Mouse (Mus musculus) liver, embryonic 14.5 days (tissue): ENCODE data around the gene Olfr169. TPM values are rescaled to one million over a fixed set of nuclear protein-coding genes. Genes with fewer than 3 reads are reported as not detected.
"Not testable (repeated sequence)": the region's sequence is repeated elsewhere in the genome, so short reads cannot be mapped to it uniquely, and the experiment has no call there.

Experiments used
- ATAC-seq: fragments of 200-750 bp; cut with Nextera tagmentation; 2 replicates; pipeline ENCODE4 v1.8.0; 2017; ENCODE audit warnings: moderate number of reproducible peaks, mild to moderate bottlenecking, moderate library complexity; ENCODE audit not compliant: insufficient read depth
- DNase-seq, 3 experiments: peaks; one replicate each; pipeline ENCODE4 v3.0.0-alpha.2; 2012 to 2013; ENCODE audit warnings: low read depth in 3 of 3, low spot score in 3 of 3
- H3K27ac ChIP-seq: fragments of 300-500 bp; sonication (generic); 2 replicates; pipeline ENCODE4 v1.5.1; 2014; ENCODE audit warnings: moderate library complexity, mild to moderate bottlenecking, control low read depth, inconsistent platforms
- H3K27me3 ChIP-seq: fragments of 300-500 bp; sonication (generic); 2 replicates; pipeline ENCODE4 v1.6.1; 2014; ENCODE audit warnings: mild to moderate bottlenecking, low read length, moderate library complexity; ENCODE audit not compliant: control insufficient read depth, insufficient read depth
- H3K36me3 ChIP-seq: fragments of 300-500 bp; sonication (generic); replicated peaks from 2 replicates; pipeline ENCODE4 v1.6.1; 2014; ENCODE audit warnings: low read depth; ENCODE audit not compliant: control insufficient read depth, insufficient read depth
- H3K4me1 ChIP-seq, 2 experiments: fragments of 200-500 bp in 1 of 2; fragments of 300-500 bp in 1 of 2; sonication (generic) in 1 of 2; replicated peaks; 2 replicates each; pipeline ENCODE4 v1.6.1; 2012 to 2014; ENCODE audit warnings: antibody characterized with exemption in 1 of 2, inconsistent platforms in 1 of 2, low read length in 1 of 2; ENCODE audit not compliant: control insufficient read depth in 2 of 2, insufficient read depth in 2 of 2
- H3K4me2 ChIP-seq: fragments of 300-500 bp; sonication (generic); 2 replicates; pipeline ENCODE4 v1.6.1; 2014; ENCODE audit warnings: low read depth, mild to moderate bottlenecking, control low read depth, moderate library complexity
- H3K4me3 ChIP-seq, 2 experiments: fragments of 200-500 bp in 1 of 2; fragments of 300-500 bp in 1 of 2; sonication (generic) in 1 of 2; 2 replicates each; pipeline ENCODE4 v1.5.1; 2012 to 2014; ENCODE audit warnings: low read depth in 2 of 2, low read length in 2 of 2, mild to moderate bottlenecking in 2 of 2, control low read depth in 1 of 2, inconsistent platforms in 1 of 2, moderate library complexity in 1 of 2; ENCODE audit not compliant: insufficient read depth in 1 of 2
- H3K9ac ChIP-seq: fragments of 300-500 bp; sonication (generic); replicated peaks from 2 replicates; pipeline ENCODE4 v1.6.1; 2014; ENCODE audit warnings: mild to moderate bottlenecking, control low read depth, moderate library complexity
- H3K9me3 ChIP-seq: fragments of 300-500 bp; sonication (generic); 2 replicates; pipeline ENCODE4 v1.6.1; 2016; ENCODE audit warnings: low read length, mixed read lengths; ENCODE audit not compliant: control insufficient read depth
- CTCF ChIP-seq: IDR thresholded peaks from 2 replicates; pipeline ENCODE4 v1.5.1; 2016; ENCODE audit warnings: antibody characterized with exemption, low read depth, control low read depth
- EP300 ChIP-seq: IDR thresholded peaks from 2 replicates; pipeline ENCODE4 v1.6.1; 2016; ENCODE audit warnings: antibody characterized with exemption, low read depth
- WGBS: fragments of 180-500 bp; shearing (Covaris S2); extraction: QIAGEN DNeasy Blood & Tissue Kit; methylation state at CpG from one replicate; pipeline ENCODE4 v1.1.7; 2014; ENCODE audit not compliant: insufficient replicate concordance; 5-methylcytosine and 5-hydroxymethylcytosine counted together
- polyA plus RNA-seq, 2 experiments: library from polyadenylated mRNA; depleted of rRNA in 1 of 2; stranded (reverse) in 1 of 2; unstranded in 1 of 2; fragments of >200 nt; fragmentation: Nextera tagmentation in 1 of 2; extraction: Ambion mirVana in 1 of 2; gene quantifications; 2 replicates each; pipeline versions ENCODE4 v1.2.1 to v1.2.3; 2012 to 2014

The Olfr169 gene
- polyA plus RNA-seq (2012; rRNA removed), result not detected in 2 replicates
- polyA plus RNA-seq (2014; fragmentation: Nextera tagmentation; extraction: Ambion mirVana), result not detected in 2 replicates

GRCm38 (mm10) chr16:19571709-19572108 is at the start of gene Olfr169:
Gene Olfr169, minus strand, starts transcription at chr16:19571809.
- H3K4me1 ChIP-seq, H3K27me3 ChIP-seq, ATAC-seq, DNase-seq, H3K4me3 ChIP-seq, H3K36me3 ChIP-seq, H3K27ac ChIP-seq, H3K9me3 ChIP-seq, H3K4me2 ChIP-seq, H3K9ac ChIP-seq: not testable (repeated sequence)
- WGBS, result 77% methylated on average over 2 of the region's 2 CpGs

DNA sequence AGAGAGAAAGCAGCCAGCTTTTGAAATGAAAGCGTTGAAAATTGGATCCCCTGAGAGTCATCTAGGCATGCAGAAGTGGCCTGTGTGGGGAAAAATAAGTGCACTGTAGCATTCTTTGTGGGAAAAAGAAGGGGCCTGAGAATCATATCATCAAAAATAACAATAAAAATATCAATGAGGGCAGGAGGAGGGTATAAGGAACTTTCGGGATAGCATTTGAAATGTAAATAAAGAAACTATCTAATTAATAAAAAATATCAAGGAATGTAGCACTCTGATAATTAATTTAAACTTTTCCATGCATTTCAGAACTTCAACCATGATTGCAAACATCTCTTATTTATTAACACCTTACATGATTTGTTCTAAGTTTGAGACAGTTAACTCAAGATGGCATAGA is 40.2 kb upstream of the Olfr169 start, which contains the start of gene Olfr170:
TSS of gene Olfr170 (minus strand) at position 101 of the 400 bp plus-strand sequence.
- H3K4me3 ChIP-seq, H3K27ac ChIP-seq, H3K27me3 ChIP-seq, H3K4me1 ChIP-seq, DNase-seq, H3K9me3 ChIP-seq, H3K4me2 ChIP-seq, ATAC-seq, H3K9ac ChIP-seq, H3K36me3 ChIP-seq: not testable (repeated sequence)
- WGBS, result 68% methylated on average over 2 of the region's 2 CpGs

DNA sequence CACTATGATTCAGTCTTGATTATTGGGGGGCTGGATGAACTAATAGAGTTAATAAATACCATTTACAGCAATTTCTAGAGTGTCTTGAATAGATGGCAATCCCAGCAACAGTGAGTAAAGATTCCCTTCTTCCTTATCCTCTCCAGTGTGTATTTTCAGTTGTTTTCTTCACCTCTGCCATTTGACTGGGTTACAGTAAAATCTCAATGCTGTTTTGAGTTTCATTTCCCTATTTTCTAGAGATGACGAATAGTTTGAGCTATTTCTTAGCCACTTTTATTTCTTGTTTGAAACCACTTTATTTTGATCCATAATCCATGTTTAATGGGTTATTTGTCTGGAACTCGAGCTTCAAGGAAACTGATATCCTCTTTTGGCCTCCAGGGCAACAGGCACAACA is 31.6 kb upstream of the Olfr169 start:
- Histone ChIP-seq H3K9ac (no peak overlapping the region), H3K4me3 (no peak overlapping the region), H3K4me2 (no peak overlapping the region), H3K27me3 (no peaks in the 10 kb centered on the region), H3K9me3 (no peaks in the 10 kb centered on the region), H3K36me3 (no peaks in the 10 kb centered on the region), H3K27ac (no peak overlapping the region), H3K4me1 (no peaks in the 10 kb centered on the region)
- TF ChIP-seq EP300, result no peak
- TF ChIP-seq CTCF, result no peak
- WGBS, result 30% methylated on average over 2 of the region's 2 CpGs
- DNase-seq, result no peak
- no peak for ATAC-seq

GRCm38 (mm10) chr16:19553429-19553828 is 18.2 kb downstream of the Olfr169 start:
- not testable (repeated sequence) for H3K27me3 ChIP-seq, H3K9ac ChIP-seq, H3K9me3 ChIP-seq, ATAC-seq, DNase-seq, H3K4me1 ChIP-seq, H3K4me2 ChIP-seq, H3K36me3 ChIP-seq, H3K4me3 ChIP-seq, H3K27ac ChIP-seq
- 62% methylated on average over 7 of the region's 7 CpGs for WGBS

DNA sequence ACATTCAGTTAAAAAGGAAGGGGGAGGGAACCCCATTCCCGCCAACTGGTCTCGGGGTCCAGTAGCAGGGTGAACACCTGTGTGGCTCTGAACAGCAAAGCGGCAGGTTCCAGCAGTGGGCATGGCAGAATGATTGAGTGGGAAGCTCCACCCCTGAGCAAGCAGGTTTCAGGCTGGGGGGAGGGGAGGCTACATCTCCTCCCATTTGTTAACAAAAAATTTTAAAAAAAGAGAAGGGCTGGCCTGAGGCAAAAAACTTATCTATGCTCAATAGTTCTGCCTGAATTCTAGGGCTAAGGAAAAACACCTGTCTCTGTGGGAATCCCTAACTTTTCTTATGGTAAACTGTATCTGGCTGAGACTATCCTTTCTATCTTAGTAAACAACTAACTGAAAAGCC is 19.4 kb downstream of the Olfr169 start:
- not testable (repeated sequence) for ATAC-seq, H3K36me3 ChIP-seq, DNase-seq, H3K9me3 ChIP-seq, H3K4me1 ChIP-seq, H3K9ac ChIP-seq, H3K27me3 ChIP-seq, H3K4me3 ChIP-seq, H3K27ac ChIP-seq, H3K4me2 ChIP-seq
- 76% methylated on average over 3 of the region's 3 CpGs for WGBS

DNA sequence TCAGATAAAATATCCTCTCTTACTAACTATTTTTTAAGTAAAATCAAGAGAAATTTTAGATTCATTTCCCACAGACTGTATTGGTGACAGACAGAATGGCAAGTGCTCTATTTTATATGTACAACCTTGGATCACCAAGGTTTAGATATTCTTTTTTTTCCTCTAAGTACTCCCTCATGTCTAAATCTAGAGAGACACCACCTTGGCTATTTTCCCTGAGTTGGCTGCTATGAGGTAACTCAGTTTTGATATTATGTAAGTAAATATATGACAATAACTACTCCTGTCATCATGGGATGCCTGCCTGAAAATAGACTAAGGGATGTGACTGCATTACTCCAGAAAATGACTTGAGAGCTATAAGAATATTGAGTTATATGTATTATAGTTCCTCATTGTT is 36.2 kb downstream of the Olfr169 start, which contains the start of gene Olfr168:
TSS of gene Olfr168 (minus strand) at position 101 of the 400 bp plus-strand sequence.
- Histone ChIP-seq H3K27ac (no peak within 1 kb of the TSS), H3K4me1 (no peaks in the 10 kb centered on the region), H3K9me3 (no peaks in the 10 kb centered on the region), H3K4me2 (no peak within 1 kb of the TSS), H3K36me3 (no peaks in the 10 kb centered on the region), H3K27me3 (no peaks in the 10 kb centered on the region), H3K4me3 (no peak within 1 kb of the TSS), H3K9ac (no peak within 1 kb of the TSS)
- DNase-seq (no peak), ATAC-seq (no peak)
- TF ChIP-seq CTCF (no peak), EP300 (no peak)
